Mouse (Mus musculus) MEL (cell line): ENCODE measurements around the gene Tmem240.

Experiments
- CTCF ChIP-seq, 3 experiments: IDR thresholded peaks in 2 of 3; conservative IDR thresholded peaks in 1 of 3; 2 replicates each; pipeline ENCODE4 v1.5.1; 2011 to 2012; ENCODE audit warnings: low read length in 3 of 3, low read depth in 2 of 3, mild to moderate bottlenecking in 2 of 3, improper control_type of control experiment in 1 of 3, inconsistent platforms in 1 of 3, mixed read lengths in 1 of 3, moderate library complexity in 1 of 3; ENCODE audit not compliant: control insufficient read depth in 1 of 3, insufficient read depth in 1 of 3, poor library complexity in 1 of 3, severe bottlenecking in 1 of 3
- ELF1 ChIP-seq: IDR thresholded peaks from 2 replicates; pipeline ENCODE4 v1.6.1; 2014; ENCODE audit warnings: low read depth, mild to moderate bottlenecking, inconsistent platforms, low read length, improper control_type of control experiment, moderate library complexity
- POLR2A ChIP-seq, 2 experiments: IDR thresholded peaks; 2 replicates each; pipeline ENCODE4 v1.6.1; 2011 to 2012; ENCODE audit warnings: low read length in 2 of 2, mild to moderate bottlenecking in 2 of 2, control low read depth in 1 of 2, improper control_type of control experiment in 1 of 2, low read depth in 1 of 2, moderate library complexity in 1 of 2; ENCODE audit not compliant: control insufficient read depth in 1 of 2, insufficient read depth in 1 of 2, poor library complexity in 1 of 2
- POLR2AphosphoS2 ChIP-seq: IDR thresholded peaks from 2 replicates; pipeline ENCODE4 v1.6.1; 2011; ENCODE audit warnings: low read length, improper control_type of control experiment
- SIN3A ChIP-seq: IDR thresholded peaks from 2 replicates; pipeline ENCODE4 v1.6.1; 2012; ENCODE audit warnings: low read length, improper control_type of control experiment, inconsistent platforms
- TCF12 ChIP-seq: IDR thresholded peaks from 2 replicates; pipeline ENCODE4 v1.6.1; 2014; ENCODE audit warnings: low read depth, mild to moderate bottlenecking, inconsistent platforms, low read length, improper control_type of control experiment, moderate library complexity

DNA sequence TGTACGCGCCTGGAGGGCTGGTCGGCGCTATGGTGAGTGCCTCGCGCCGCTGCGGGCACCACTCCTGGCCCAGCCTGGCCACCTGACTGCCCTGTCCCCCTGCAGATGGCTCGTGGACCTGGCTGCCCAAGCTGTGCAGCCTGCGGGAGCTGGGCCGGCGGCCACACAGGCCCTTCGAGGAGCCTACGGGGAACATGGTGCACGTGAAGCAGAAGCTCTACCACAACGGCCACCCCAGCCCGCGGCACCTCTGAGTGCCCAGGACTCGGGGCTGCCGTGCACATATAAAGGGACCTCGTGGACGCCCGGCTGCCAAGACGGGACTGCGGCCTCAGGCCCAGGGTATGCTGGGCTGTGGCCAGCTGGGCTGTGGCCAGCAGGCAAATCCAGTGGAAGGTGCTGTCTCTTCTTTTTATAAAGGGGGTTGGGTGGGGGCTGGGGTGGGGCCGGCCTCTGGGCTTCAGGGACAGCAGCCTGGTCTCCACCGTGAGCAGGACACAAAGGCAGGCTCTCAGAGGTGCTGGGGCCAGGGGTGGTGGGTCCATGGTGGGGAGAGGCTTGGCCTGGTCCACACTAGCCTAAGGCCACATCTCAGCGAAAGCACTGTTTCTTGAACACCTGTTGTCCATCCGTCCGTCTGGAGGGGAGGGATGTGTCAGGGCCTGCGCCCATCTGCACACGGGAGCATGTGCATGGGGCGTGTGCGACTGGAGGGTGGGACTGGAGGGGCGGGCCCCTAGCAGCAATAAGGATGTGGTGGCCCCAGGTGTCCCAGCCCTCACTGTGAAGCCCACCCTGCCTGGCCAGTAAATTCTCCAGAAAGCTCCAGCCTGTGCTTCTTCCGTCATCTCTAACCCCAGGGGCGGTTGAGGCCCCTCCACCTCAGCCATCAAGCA, 5.4 kb downstream of the Tmem240 start:
- TF ChIP-seq CTCF (IDR thresholded peaks at IDR 0.05 in 2 of 3, conservative IDR thresholded peaks at IDR 0.05 in 1 of 3; ENCODE audit: control insufficient read depth in 1 of 3, insufficient read depth in 1 of 3, low read depth in 2 of 3, low read length in 3 of 3, poor library complexity in 1 of 3, severe bottlenecking in 1 of 3) (no peak), ELF1 (no peak), POLR2A (IDR thresholded peaks at IDR 0.05; ENCODE audit: control insufficient read depth in 1 of 2, insufficient read depth in 1 of 2, low read depth in 1 of 2, low read length in 2 of 2, poor library complexity in 1 of 2) (peak in 1 of 2 experiments; percentile 41; a peak in 1 of 4 replicates), SIN3A (no peak), POLR2AphosphoS2 (peak; percentile 43), TCF12 (no peak)
